Mouse (Mus musculus) 3134 (cell line): ENCODE results near the gene Man2a2.

Source experiments
- DNase-seq: peaks from one replicate; pipeline ENCODE4 v3.0.0-alpha.2; 2011; ENCODE audit warnings: low spot score; ENCODE audit not compliant: insufficient read length; ENCODE audit errors: extremely low read depth

Man2a2 gene

GRCm38 (mm10) chr7:80299568-80299967 is 71.6 kb downstream of the Man2a2 start:
- peak; percentile 56 for DNase-seq
